Mouse (Mus musculus): Measurements from ENCODE around the gene Atg14. TPM values are rescaled to one million over a fixed set of nuclear protein-coding genes. Genes with fewer than 3 reads are reported as not detected.

Gene Atg14
- total and polyA plus RNA-seq, 3 experiments = 3.2 to 9.4 (median 3.6) TPM

- Histone ChIP-seq H3K4me3 (replicated peaks in 1 of 3; ENCODE audit: low read depth in 2 of 3, low read length in 2 of 3, poor library complexity in 1 of 3) (no peak overlapping the region), H3K4me2 (ENCODE audit: insufficient read depth, low read depth, poor library complexity, severe bottlenecking) (no peak overlapping the region), H3K79me2 (replicated peaks; ENCODE audit: control insufficient read depth, extremely low read depth, insufficient read depth, poor library complexity, severe bottlenecking) (no peaks in the 10 kb centered on the region), H3K27me3 (replicated peaks) (peaks cover 8% of the 10 kb centered on the region), H3K9me3 (replicated peaks; ENCODE audit: low read length) (peaks cover 8% of the 10 kb centered on the region), H3K27ac (ENCODE audit: insufficient read depth, low read depth) (no peak overlapping the region), H3K4me1 (ENCODE audit: control insufficient read depth in 1 of 2, insufficient read depth in 2 of 2) (peaks cover 5 to 6% of the 10 kb centered on the region in 2 experiments; a peak in 2 of 4 replicates), H3K36me3 (replicated peaks in 1 of 2; ENCODE audit: control insufficient read depth in 1 of 2, insufficient read depth in 1 of 2, low read length in 1 of 2) (no peaks in the 10 kb centered on the region), H3K9ac (ENCODE audit: insufficient read depth, low read depth) (no peak overlapping the region)
- TF ChIP-seq E2F4 (IDR thresholded peaks at IDR 0.05; ENCODE audit: insufficient replicate concordance, low read depth, low read length) (no peak), USF1 (IDR thresholded peaks at IDR 0.05; ENCODE audit: low read depth, low read length) (no peak), JUN (IDR thresholded peaks at IDR 0.05; ENCODE audit: insufficient read depth, low read depth, low read length) (no peak), IRF4 (IDR thresholded peaks at IDR 0.05; ENCODE audit: low read depth, low read length) (no peak), ZNF384 (IDR thresholded peaks at IDR 0.05; ENCODE audit: low read depth, low read length) (no peak), ZMIZ1 (IDR thresholded peaks at IDR 0.05; ENCODE audit: low read depth, low read length) (no peak), NELFE (IDR thresholded peaks at IDR 0.05; ENCODE audit: low read depth, low read length) (no peak), MYC (IDR thresholded peaks at IDR 0.05; ENCODE audit: low read depth, low read length) (no peak), RCOR1 (conservative IDR thresholded peaks at IDR 0.05; ENCODE audit: low read depth, low read length) (no peak)
- DNase-seq (ENCODE audit: extremely low read depth) = no peak
- dilution Hi-C loops (cut with MboI; ENCODE audit: extremely low pct_ligation_motif_present, extremely low pct_unique_long_range_greater_than_20kb, low sequenced_read_pairs) = no loop called here
- in situ Hi-C loops (cut with MboI; ENCODE audit: low pct_ligation_motif_present, low pct_unique_long_range_greater_than_20kb, low sequenced_read_pairs) = loop anchor here (25.0 kb wide), 2 partner anchors 561 to 786 kb away; no protein-coding TSS in a partner anchor
Observed at GRCm38 (mm10) chr14:47576687-47577086, 6.2 kb upstream of the Atg14 start.

GRCm38 (mm10) chr14:47574721-47575120 lies 4.3 kb upstream of the Atg14 start:
- dilution Hi-C loops (cut with MboI; ENCODE audit: extremely low pct_ligation_motif_present, extremely low pct_unique_long_range_greater_than_20kb, low sequenced_read_pairs) = no loop called here

DNA sequence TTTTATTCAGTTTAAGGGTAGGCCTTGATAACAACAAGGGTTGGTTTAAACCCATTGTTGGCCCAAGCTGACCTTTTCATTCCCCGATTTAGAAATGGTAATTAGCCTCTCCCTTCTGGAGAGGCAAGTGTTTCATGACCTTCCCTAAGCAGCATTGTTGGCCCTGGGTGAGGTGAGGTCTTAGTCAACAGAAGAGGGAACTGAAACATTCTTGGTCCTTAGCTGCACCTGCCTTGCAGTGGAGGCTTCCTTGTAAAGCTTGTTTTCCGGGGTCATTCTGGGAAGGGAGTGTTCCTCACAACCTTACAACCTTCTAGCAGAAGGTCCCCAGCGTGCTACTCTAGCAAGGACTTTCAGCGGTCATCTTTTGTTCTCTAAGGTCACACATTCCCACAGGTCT lies 2.3 kb upstream of the Atg14 start:
- Histone ChIP-seq H3K4me2 (ENCODE audit: insufficient read depth, low read depth, poor library complexity, severe bottlenecking) (no peak overlapping the region), H3K9ac (ENCODE audit: insufficient read depth, low read depth) (no peak overlapping the region), H3K79me2 (replicated peaks; ENCODE audit: control insufficient read depth, extremely low read depth, insufficient read depth, poor library complexity, severe bottlenecking) (no peaks in the 10 kb centered on the region), H3K27ac (ENCODE audit: insufficient read depth, low read depth) (no peak overlapping the region), H3K36me3 (replicated peaks in 1 of 2; ENCODE audit: control insufficient read depth in 1 of 2, insufficient read depth in 1 of 2, low read length in 1 of 2) (no peaks in the 10 kb centered on the region), H3K9me3 (replicated peaks; ENCODE audit: low read length) (peaks cover 5% of the 10 kb centered on the region), H3K27me3 (replicated peaks) (peaks cover 6% of the 10 kb centered on the region), H3K4me3 (replicated peaks in 1 of 3; ENCODE audit: low read depth in 2 of 3, low read length in 2 of 3, poor library complexity in 1 of 3) (no peak overlapping the region), H3K4me1 (ENCODE audit: control insufficient read depth in 1 of 2, insufficient read depth in 2 of 2) (peaks cover 5 to 11% of the 10 kb centered on the region in 2 experiments; a peak in 2 of 4 replicates)
- DNase-seq (ENCODE audit: extremely low read depth) = peak; percentile 7
- dilution Hi-C loops (cut with MboI; ENCODE audit: extremely low pct_ligation_motif_present, extremely low pct_unique_long_range_greater_than_20kb, low sequenced_read_pairs) (no loop called here), in situ Hi-C loops (cut with MboI; ENCODE audit: low pct_ligation_motif_present, low pct_unique_long_range_greater_than_20kb, low sequenced_read_pairs) (no loop called here)
- no peak for TF ChIP-seq SMC3 (IDR thresholded peaks at IDR 0.05; ENCODE audit: low read depth, low read length)
- TF ChIP-seq EP300 (IDR thresholded peaks at IDR 0.05; ENCODE audit: low read length) = peak; percentile 45
- TF ChIP-seq IRF4 (IDR thresholded peaks at IDR 0.05; ENCODE audit: low read depth, low read length) = peak; percentile 53; the same call in 1 of the 2 replicates

More at GRCm38 (mm10) chr14:47574721-47575120, 4.3 kb upstream of the Atg14 start:
- Histone ChIP-seq H3K9ac (ENCODE audit: insufficient read depth, low read depth) (no peak overlapping the region), H3K27ac (ENCODE audit: insufficient read depth, low read depth) (no peak overlapping the region), H3K36me3 (replicated peaks in 1 of 2; ENCODE audit: control insufficient read depth in 1 of 2, insufficient read depth in 1 of 2, low read length in 1 of 2) (no peaks in the 10 kb centered on the region), H3K4me2 (ENCODE audit: insufficient read depth, low read depth, poor library complexity, severe bottlenecking) (no peak overlapping the region), H3K4me1 (ENCODE audit: control insufficient read depth in 1 of 2, insufficient read depth in 2 of 2) (peaks cover 5 to 6% of the 10 kb centered on the region in 2 experiments; a peak in 2 of 4 replicates), H3K9me3 (replicated peaks; ENCODE audit: low read length) (peaks cover 5% of the 10 kb centered on the region), H3K27me3 (replicated peaks) (peaks cover 8% of the 10 kb centered on the region), H3K4me3 (replicated peaks in 1 of 3; ENCODE audit: low read depth in 2 of 3, low read length in 2 of 3, poor library complexity in 1 of 3) (no peak overlapping the region), H3K79me2 (replicated peaks; ENCODE audit: control insufficient read depth, extremely low read depth, insufficient read depth, poor library complexity, severe bottlenecking) (no peaks in the 10 kb centered on the region)
- TF ChIP-seq ELF1 (IDR thresholded peaks at IDR 0.05; ENCODE audit: low read depth, low read length) = no peak
- no peak for TF ChIP-seq E2F4 (IDR thresholded peaks at IDR 0.05; ENCODE audit: insufficient replicate concordance, low read depth, low read length)
- TF ChIP-seq EP300 (IDR thresholded peaks at IDR 0.05; ENCODE audit: low read length) = no peak
- no peak for TF ChIP-seq MYC (IDR thresholded peaks at IDR 0.05; ENCODE audit: low read depth, low read length)
- in situ Hi-C loops (cut with MboI; ENCODE audit: low pct_ligation_motif_present, low pct_unique_long_range_greater_than_20kb, low sequenced_read_pairs) = loop anchor here (25.0 kb wide), 2 partner anchors 563 to 788 kb away; no protein-coding TSS in a partner anchor
- no peak for DNase-seq (ENCODE audit: extremely low read depth)
